Mouse (Mus musculus): ENCODE measurements at regions not wholly inside any gene's neighbourhood (a gene's known extent, or its start where the extent isn't known, plus 50 kb on each side); places are given as distances from the start of the nearest gene placed in this dataset.

DNA sequence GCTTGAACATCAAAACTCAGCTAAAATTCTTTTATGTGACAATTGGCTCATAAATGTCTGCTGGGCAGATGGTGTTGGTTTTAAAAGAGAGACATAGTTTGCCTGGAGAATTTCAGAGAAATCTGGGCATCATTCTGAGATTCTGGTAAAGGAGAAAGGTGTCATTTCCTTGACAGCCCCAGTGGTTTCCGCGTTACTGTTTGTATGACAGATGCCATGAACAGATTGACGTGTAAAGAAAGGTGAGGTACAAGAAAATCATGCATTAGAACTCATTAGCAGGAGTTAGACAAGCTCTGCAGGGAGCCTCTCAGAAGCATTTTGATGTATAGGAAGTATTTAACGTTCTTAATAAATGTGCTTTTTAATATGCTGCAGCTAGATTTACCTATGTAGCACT, 1114.7 kb downstream of the Olfm4 start:
- DNase-seq (ENCODE audit: low read depth, low spot score) = peak; percentile 12

Measured in telencephalon, adult 2 months (tissue).